Mouse (Mus musculus) spleen, adult 2 months (tissue): ENCODE measurements around the gene Odf3b. TPM values are rescaled to one million over a fixed set of nuclear protein-coding genes. Genes with fewer than 3 reads are reported as not detected.

Experiments used
- DNase-seq, 2 experiments: peaks; one replicate each; pipeline versions ENCODE4 v3.0.0 to v3.0.0-alpha.2; 2012 to 2021; ENCODE audit warnings: low spot score in 2 of 2, low read depth in 1 of 2
- H3K27ac ChIP-seq: fragments of 200-500 bp; 2 replicates; pipeline ENCODE4 v1.5.1; 2012; ENCODE audit warnings: low read length, inconsistent platforms; ENCODE audit not compliant: insufficient read depth
- H3K27me3 ChIP-seq: fragments of 200-500 bp; 2 replicates; pipeline ENCODE4 v1.6.1; 2012; ENCODE audit warnings: mild to moderate bottlenecking, moderate library complexity, low read length, inconsistent platforms; ENCODE audit not compliant: control insufficient read depth, insufficient read depth
- H3K36me3 ChIP-seq: fragments of 200-500 bp; 2 replicates; pipeline ENCODE4 v1.6.1; 2012; ENCODE audit warnings: mild to moderate bottlenecking, low read length, inconsistent platforms; ENCODE audit not compliant: control insufficient read depth, insufficient read depth
- H3K4me1 ChIP-seq: fragments of 200-500 bp; 2 replicates; pipeline ENCODE4 v1.6.1; 2011; ENCODE audit warnings: inconsistent platforms; ENCODE audit not compliant: control insufficient read depth, insufficient read depth, insufficient read length
- H3K4me3 ChIP-seq: fragments of 200-500 bp; 2 replicates; pipeline ENCODE4 v1.5.1; 2011; ENCODE audit warnings: mild to moderate bottlenecking, inconsistent platforms; ENCODE audit not compliant: insufficient read depth, insufficient read length; ENCODE audit errors: extremely low read depth
- CTCF ChIP-seq: fragments of 200-500 bp; IDR thresholded peaks from 2 replicates; pipeline ENCODE4 v1.5.1; 2011; ENCODE audit warnings: mild to moderate bottlenecking, inconsistent platforms; ENCODE audit not compliant: insufficient read depth, insufficient read length, insufficient replicate concordance; ENCODE audit errors: extremely low read depth
- POLR2A ChIP-seq: fragments of 200-500 bp; IDR thresholded peaks from 2 replicates; pipeline ENCODE4 v1.6.1; 2011; ENCODE audit warnings: low read depth, low read length, inconsistent platforms
- WGBS: fragments of 180-500 bp; shearing (Covaris S2); methylation state at CpG from one replicate; pipeline ENCODE4 v1.1.7; 2018; 5-methylcytosine and 5-hydroxymethylcytosine counted together
- polyA plus RNA-seq: library from polyadenylated mRNA; depleted of rRNA; stranded (reverse); fragments of >200 nt; gene quantifications from 2 replicates; pipeline ENCODE4 v1.2.3, GENCODE M21; 2012; rRNA removed

Odf3b gene
- polyA plus RNA-seq, 1 experiment: 1.6 TPM

DNA sequence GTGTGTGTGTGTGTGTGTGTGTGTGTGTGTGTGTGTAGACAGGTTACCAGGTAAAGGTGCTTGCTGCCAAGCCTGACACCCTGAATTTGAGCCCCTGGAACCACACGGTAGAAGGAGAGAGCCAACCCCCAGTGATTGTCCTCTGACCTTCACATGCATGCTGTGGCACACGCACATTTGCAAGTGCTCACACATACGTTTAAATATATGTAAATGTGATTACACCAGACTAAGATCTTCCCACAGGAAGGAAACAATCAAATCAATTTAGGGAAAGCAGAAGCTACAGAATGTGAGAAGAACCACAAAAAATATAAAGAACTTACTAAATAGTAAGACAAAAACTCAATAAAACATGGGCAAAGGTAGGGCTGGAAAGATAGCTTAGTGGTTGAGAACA lies 38.9 kb downstream of the Odf3b start:
- Histone ChIP-seq H3K4me1 (peaks cover 6% of the 10 kb centered on the region), H3K27me3 (no peaks in the 10 kb centered on the region), H3K4me3 (no peak overlapping the region), H3K36me3 (no peaks in the 10 kb centered on the region), H3K27ac (peak overlapping the region; percentile 56)
- TF ChIP-seq POLR2A (no peak), CTCF (no peak)
- DNase-seq: no peak
- WGBS: 20% methylated on average over 3 of the region's 3 CpGs

GRCm38 (mm10) chr15:89339696-89340095 lies 39.4 kb downstream of the Odf3b start:
- peaks cover 6% of the 10 kb centered on the region for H3K4me1 ChIP-seq
- no peak for TF ChIP-seq CTCF
- TF ChIP-seq POLR2A: no peak
- no peaks in the 10 kb centered on the region for H3K36me3 ChIP-seq
- DNase-seq: peak in 1 of 2 experiments; percentile 52
- WGBS: 26% methylated on average over 2 of the region's 2 CpGs
- H3K27ac ChIP-seq: peak overlapping the region; percentile 56
- H3K4me3 ChIP-seq: no peak overlapping the region
- H3K27me3 ChIP-seq: no peaks in the 10 kb centered on the region

- Histone ChIP-seq H3K36me3 (no peaks in the 10 kb centered on the region), H3K27me3 (no peaks in the 10 kb centered on the region), H3K27ac (no peak overlapping the region), H3K4me1 (peaks cover 6% of the 10 kb centered on the region), H3K4me3 (no peak overlapping the region)
- WGBS: 88% methylated on average over 14 of the region's 14 CpGs
- no peak for DNase-seq
- TF ChIP-seq CTCF: no peak
- TF ChIP-seq POLR2A: no peak
These were observed 42.7 kb downstream of the Odf3b start for GRCm38 (mm10) chr15:89336422-89336821.

DNA sequence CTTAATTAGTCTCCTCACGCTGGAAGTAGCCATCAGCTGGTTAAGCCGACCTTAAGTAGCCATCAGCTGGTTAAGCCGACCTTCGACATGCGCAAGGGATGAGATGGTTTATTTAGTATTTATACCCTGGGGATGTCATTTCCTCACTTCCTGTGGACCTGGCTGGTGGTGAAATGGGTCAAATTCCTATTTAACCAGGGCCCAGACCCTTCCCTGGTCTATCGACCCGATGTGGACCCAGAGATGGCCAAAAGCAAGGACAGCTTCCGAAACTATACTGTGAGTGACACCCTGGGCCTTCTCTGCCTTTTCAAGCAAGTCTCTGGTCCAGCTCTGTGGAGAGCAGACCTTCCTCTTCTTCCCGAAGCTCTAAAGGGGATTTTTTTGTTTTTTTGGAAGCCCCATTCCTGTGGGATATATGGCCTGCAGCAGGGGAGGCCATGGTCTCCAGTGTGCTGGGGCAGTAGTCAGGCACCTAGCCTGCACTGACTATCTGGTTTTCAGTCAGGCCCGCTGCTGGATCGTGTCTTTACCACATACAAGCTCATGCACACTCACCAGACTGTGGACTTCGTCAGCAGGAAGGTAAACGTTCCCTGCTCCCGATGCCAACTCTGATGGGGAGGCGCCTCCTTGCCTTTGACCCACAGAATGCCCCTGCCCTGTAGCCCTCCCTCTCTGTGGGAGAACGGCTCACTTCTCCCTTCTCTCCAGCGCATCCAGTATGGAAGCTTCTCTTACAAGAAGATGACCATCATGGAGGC lies 44.1 kb downstream of the Odf3b start:
- no peak overlapping the region for H3K4me3 ChIP-seq
- H3K36me3 ChIP-seq: no peaks in the 10 kb centered on the region
- H3K27me3 ChIP-seq: no peaks in the 10 kb centered on the region
- no peak overlapping the region for H3K27ac ChIP-seq
- peaks cover 2% of the 10 kb centered on the region; the same call in 1 of the 2 replicates for H3K4me1 ChIP-seq
- TF ChIP-seq CTCF: no peak
- no peak for TF ChIP-seq POLR2A
- WGBS: 88% methylated on average over 17 of the region's 17 CpGs
- no peak for DNase-seq

- 84% methylated on average over 7 of the region's 7 CpGs for whole genome bisulfite sequencing
- no peak within 1 kb of the TSS for H3K4me3 ChIP-seq
These were observed 44.8 kb downstream of the Odf3b start, which contains the start of gene Miox for GRCm38 (mm10) chr15:89334271-89334670. TSS of gene Miox (plus strand) at chr15:89334398.

More at GRCm38 (mm10) chr15:89334271-89334670, 44.8 kb downstream of the Odf3b start, which contains the start of gene Miox:
- Histone ChIP-seq H3K27ac (no peak within 1 kb of the TSS), H3K4me1 (no peaks in the 10 kb centered on the region), H3K36me3 (no peaks in the 10 kb centered on the region), H3K27me3 (no peaks in the 10 kb centered on the region)
- no peak for TF ChIP-seq POLR2A
- TF ChIP-seq CTCF: no peak
- DNase-seq: no peak

Other genes with a start within 250 kb of the Odf3b start
- gene Mapk12, start 238.6 kb downstream of the Odf3b start, polyA plus RNA-seq: 3.7 and 3.9 TPM in 2 replicates
- 29.0 and 35.1 TPM in 2 replicates for gene Mapk11, start 229.7 kb downstream of the Odf3b start, polyA plus RNA-seq
- 89.4 and 96.8 TPM in 2 replicates for gene Plxnb2, start 198.5 kb downstream of the Odf3b start, polyA plus RNA-seq
- gene Dennd6b, start 182.8 kb downstream of the Odf3b start, polyA plus RNA-seq: 25.2 and 30.8 TPM in 2 replicates
- gene Ppp6r2, start 167.7 kb downstream of the Odf3b start, polyA plus RNA-seq: 120 and 255 TPM in 2 replicates
- 320 and 349 TPM in 2 replicates for gene Sbf1, start 64.0 kb downstream of the Odf3b start, polyA plus RNA-seq
- gene Adm2, start 56.6 kb downstream of the Odf3b start, polyA plus RNA-seq: 3.5 and 6.5 TPM in 2 replicates
- gene Miox, start 44.9 kb downstream of the Odf3b start, polyA plus RNA-seq: 0.31 and 1.4 TPM in 2 replicates
- gene Lmf2, start 23.6 kb downstream of the Odf3b start, polyA plus RNA-seq: 51.5 and 53.6 TPM in 2 replicates
- 113 and 131 TPM in 2 replicates for gene Ncaph2, start 23.6 kb downstream of the Odf3b start, polyA plus RNA-seq
- gene Sco2, start 5.4 kb downstream of the Odf3b start, polyA plus RNA-seq: 26.6 and 28.4 TPM in 2 replicates
- 2.9 and 4.6 TPM in 2 replicates for gene Tymp, start 2.2 kb downstream of the Odf3b start, polyA plus RNA-seq
- gene Klhdc7b, start 5.6 kb upstream of the Odf3b start, polyA plus RNA-seq: 0.02 TPM in 1 of 2 replicates, not detected in the other
- not detected in 2 replicates for gene Syce3, start 31.2 kb upstream of the Odf3b start, polyA plus RNA-seq
- 1.7 and 1.8 TPM in 2 replicates for gene Cpt1b, start 46.6 kb upstream of the Odf3b start, polyA plus RNA-seq
- gene C730034F03Rik, start 50.3 kb upstream of the Odf3b start, polyA plus RNA-seq: 0.75 and 0.82 TPM in 2 replicates
- gene Gm44502, start 50.4 kb upstream of the Odf3b start, polyA plus RNA-seq: 2.0 and 2.2 TPM in 2 replicates
- gene Chkb, start 50.6 kb upstream of the Odf3b start, polyA plus RNA-seq: 62.6 and 72.1 TPM in 2 replicates
- gene Mapk8ip2, start 74.6 kb upstream of the Odf3b start, polyA plus RNA-seq: 0.02 TPM in 1 of 2 replicates, not detected in the other
- 31.3 and 31.5 TPM in 2 replicates for gene Arsa, start 98.1 kb upstream of the Odf3b start, polyA plus RNA-seq
- 24.6 and 26.2 TPM in 2 replicates for gene Shank3, start 120.3 kb upstream of the Odf3b start, polyA plus RNA-seq
- 0.79 and 1.1 TPM in 2 replicates for gene Acr, start 189.0 kb upstream of the Odf3b start, polyA plus RNA-seq
- gene Rabl2, start 212.6 kb upstream of the Odf3b start, polyA plus RNA-seq: 2.9 and 3.1 TPM in 2 replicates